Mouse (Mus musculus) C2C12 (cell line): ENCODE results near the gene Cct7.

ENCODE experiments used
- CEBPB ChIP-seq: IDR thresholded peaks from one replicate; pipeline ENCODE4 v1.6.1; 2011; ENCODE audit warnings: low read depth, mild to moderate bottlenecking, control low read depth, moderate library complexity
- CTCF ChIP-seq: IDR thresholded peaks from one replicate; pipeline ENCODE4 v1.5.1; 2011; ENCODE audit not compliant: control insufficient read depth, insufficient read depth, insufficient read length
- FOSL1 ChIP-seq: IDR thresholded peaks from one replicate; pipeline ENCODE4 v1.8.0; 2011; ENCODE audit warnings: mild to moderate bottlenecking, low read length; ENCODE audit not compliant: poor library complexity, insufficient read depth, severe bottlenecking
- MAX ChIP-seq: IDR thresholded peaks from one replicate; pipeline ENCODE4 v1.6.1; 2011; ENCODE audit warnings: mild to moderate bottlenecking, control low read depth
- MYOD1 ChIP-seq: IDR thresholded peaks from one replicate; pipeline ENCODE4 v1.6.1; 2011; ENCODE audit warnings: low read depth; ENCODE audit not compliant: control insufficient read depth, insufficient read length
- MYOG ChIP-seq: IDR thresholded peaks from one replicate; pipeline ENCODE4 v1.6.1; 2011; ENCODE audit not compliant: control insufficient read depth, insufficient read length; ENCODE audit errors: extremely low read depth
- USF1 ChIP-seq: IDR thresholded peaks from one replicate; pipeline ENCODE4 v1.6.1; 2011; ENCODE audit warnings: low read depth, mild to moderate bottlenecking, control low read depth, moderate library complexity

DNA sequence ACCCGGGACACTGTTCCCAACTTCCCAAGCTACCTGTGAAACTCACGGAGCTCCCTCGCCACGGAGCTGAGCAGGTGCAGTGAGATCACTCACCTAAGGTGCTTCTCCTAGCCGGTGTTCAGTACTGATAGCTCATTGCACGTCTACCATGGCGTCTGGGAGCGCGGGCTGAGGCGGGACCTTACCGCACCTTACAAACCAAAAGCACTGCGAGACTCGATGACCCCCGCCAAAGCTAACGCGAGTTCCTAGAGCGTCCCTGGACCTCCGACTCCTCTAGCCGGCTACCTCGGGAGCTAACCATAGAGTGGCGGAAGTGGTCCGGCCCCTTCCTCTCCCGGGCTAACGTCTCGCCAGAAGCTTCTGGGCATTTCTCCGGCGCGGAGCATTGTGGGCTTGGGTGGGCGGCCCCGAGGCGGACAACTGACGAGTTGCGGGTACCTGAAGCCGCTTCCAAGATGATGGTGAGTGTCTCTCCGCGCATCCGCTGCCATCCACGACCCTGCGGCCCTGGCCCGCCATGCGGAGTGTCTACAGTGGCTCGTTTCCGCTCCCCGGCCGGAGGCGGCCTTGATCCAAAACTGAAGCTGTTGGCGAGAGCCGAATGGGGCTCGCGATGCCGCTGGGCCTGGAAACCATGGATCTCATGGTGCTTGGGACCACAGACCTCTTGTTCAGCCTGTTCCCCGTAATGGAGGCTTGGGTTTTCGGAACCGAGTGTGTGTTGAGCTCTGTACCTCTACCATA is 523 bp downstream of the Cct7 start, which contains the start of gene Pradc1:
- TF ChIP-seq CTCF (no peak), USF1 (no peak), MYOG (no peak), MYOD1 (no peak), MAX (peak; percentile 42), CEBPB (no peak), FOSL1 (no peak)
